18 mouse cellular contexts compared by ENCODE assay signal in genomic region chr10:60394936-60395335, GRCm38 (mm10). TPM values are rescaled to one million over a fixed set of nuclear protein-coding genes. Genes with fewer than 3 reads are reported as not detected.
A peak's percentile ranks its signal among the peaks of the same experiment; 100 is the strongest.
DNase-seq lines count a peak whose midpoint lies in the region; ATAC-seq and TF ChIP-seq lines count a peak whose summit lies in the region.
"Had no signal": no experiment of that assay in that cellular context is flagged by ENCODE, and none has a peak within 500 bp of the region (broad histone marks: within the 10 kb centered on the region; RNA-seq: fewer than 3 reads in every experiment).

No protein-coding gene starts in this region.

- 44% methylated on average over 7 of the region's 7 CpGs for whole genome bisulfite sequencing in hindbrain, embryonic 15.5 days
- 75% methylated on average over 7 of the region's 7 CpGs for WGBS in hindbrain, embryonic 12.5 days
- WGBS in lung, embryonic 14.5 days: 46% methylated on average over 7 of the region's 7 CpGs
- 90% methylated on average over 7 of the region's 7 CpGs for WGBS in limb, embryonic 10.5 days

- H3K9ac ChIP-seq in hindbrain, embryonic 15.5 days: no peak overlapping the region
- no peak overlapping the region for H3K9ac ChIP-seq in hindbrain, embryonic 12.5 days
- H3K9ac ChIP-seq in lung, embryonic 14.5 days: no peak overlapping the region
- H3K9ac ChIP-seq: neural tube, embryonic 12.5 days had no signal

- no peaks in the 10 kb centered on the region for H3K36me3 ChIP-seq in hindbrain, embryonic 15.5 days
- no peaks in the 10 kb centered on the region for H3K36me3 ChIP-seq in hindbrain, embryonic 12.5 days
- H3K36me3 ChIP-seq in lung, embryonic 14.5 days (ENCODE audit: insufficient read depth): no peaks in the 10 kb centered on the region
- no peaks in the 10 kb centered on the region for H3K36me3 ChIP-seq in limb, embryonic 10.5 days
- H3K36me3 ChIP-seq: neural tube, embryonic 12.5 days had no signal

- ATAC-seq in hindbrain, embryonic 15.5 days (ENCODE audit: low FRiP score, low read depth): no peak
- no peak for ATAC-seq in hindbrain, embryonic 12.5 days (ENCODE audit: low FRiP score)
- ATAC-seq in lung, embryonic 14.5 days (ENCODE audit: insufficient read depth): no peak

- TF ChIP-seq CTCF in lung, embryonic 14.5 days (IDR thresholded peaks at IDR 0.05; ENCODE audit: low read depth): no peak

- no peaks in the 10 kb centered on the region for H3K9me3 ChIP-seq in hindbrain, embryonic 15.5 days
- no peaks in the 10 kb centered on the region for H3K9me3 ChIP-seq in hindbrain, embryonic 12.5 days (replicated peaks)
- no peaks in the 10 kb centered on the region for H3K9me3 ChIP-seq in lung, embryonic 14.5 days (ENCODE audit: low read depth, low read length)
- no peaks in the 10 kb centered on the region for H3K9me3 ChIP-seq in limb, embryonic 10.5 days (replicated peaks)
- H3K9me3 ChIP-seq: neural tube, embryonic 12.5 days had no signal

- H3K27me3 ChIP-seq in hindbrain, embryonic 15.5 days: no peaks in the 10 kb centered on the region
- 0 out of 2 replicates have a peak, but pooled peaks cover 2% of the 10 kb centered on the region for H3K27me3 ChIP-seq in hindbrain, embryonic 12.5 days
- H3K27me3 ChIP-seq in lung, embryonic 14.5 days (ENCODE audit: insufficient read depth, low read length): no peaks in the 10 kb centered on the region
- no peaks in the 10 kb centered on the region for H3K27me3 ChIP-seq in limb, embryonic 10.5 days (ENCODE audit: low read depth, poor library complexity, severe bottlenecking)
- H3K27me3 ChIP-seq: neural tube, embryonic 12.5 days had no signal

- no peak overlapping the region for H3K4me2 ChIP-seq in hindbrain, embryonic 15.5 days
- no peak overlapping the region for H3K4me2 ChIP-seq in hindbrain, embryonic 12.5 days (replicated peaks)
- H3K4me2 ChIP-seq in lung, embryonic 14.5 days: no peak overlapping the region
- H3K4me2 ChIP-seq: liver, embryonic 11.5 days; neural tube, embryonic 12.5 days had no signal

- peak; percentile 59 for DNase-seq in lung, embryonic 14.5 days
- no peak for DNase-seq in lung, postnatal 4 days
- no peak for DNase-seq in limb, embryonic 10.5 days (ENCODE audit: low spot score)
- peak; percentile 54 for DNase-seq in right cerebral cortex, postnatal 14 days
- no peak for DNase-seq in MN1 (ENCODE audit: low spot score)
- DNase-seq: adrenal gland, postnatal 10 days; cerebellum, adult 11-12 months; cerebellum, postnatal 14 days; embryo, embryonic 11 days; gastrocnemius, postnatal 36 days; kidney, adult 18-20 months; lung, adult 18-20 months had no signal

- H3K27ac ChIP-seq in hindbrain, embryonic 15.5 days (replicated peaks): 0 out of 2 replicates have a peak overlapping the region, but pooled peaks have one; percentile 5
- no peak overlapping the region for H3K27ac ChIP-seq in hindbrain, embryonic 12.5 days
- no peak overlapping the region; the same call in 1 of the 2 replicates for H3K27ac ChIP-seq in lung, embryonic 14.5 days (ENCODE audit: low read depth)
- H3K27ac ChIP-seq in limb, embryonic 10.5 days: peak overlapping the region; percentile 26; the same call in 1 of the 2 replicates
- H3K27ac ChIP-seq: kidney, postnatal 0 days; neural tube, embryonic 12.5 days had no signal

- peaks cover 15% of the 10 kb centered on the region for H3K4me1 ChIP-seq in hindbrain, embryonic 15.5 days (replicated peaks)
- peaks cover 24% of the 10 kb centered on the region for H3K4me1 ChIP-seq in hindbrain, embryonic 12.5 days
- H3K4me1 ChIP-seq in lung, embryonic 14.5 days (ENCODE audit: insufficient read depth): peaks cover 7% of the 10 kb centered on the region; the same call in 1 of the 2 replicates
- H3K4me1 ChIP-seq in limb, embryonic 10.5 days: peaks cover 14% of the 10 kb centered on the region

- H3K4me3 ChIP-seq in hindbrain, embryonic 15.5 days: no peak overlapping the region
- H3K4me3 ChIP-seq in hindbrain, embryonic 12.5 days: no peak overlapping the region
- H3K4me3 ChIP-seq in lung, embryonic 14.5 days (ENCODE audit: low read depth, low read length): no peak overlapping the region
- no peak overlapping the region for H3K4me3 ChIP-seq in limb, embryonic 10.5 days
- H3K4me3 ChIP-seq: neural tube, embryonic 12.5 days had no signal

RNA-seq across cellular contexts. Expression of gene Gm17455, which starts 4.6 kb away (rescaled TPM):
- 11.7 and 16.8 TPM in 2 replicates for polyA plus RNA-seq in hindbrain, embryonic 15.5 days (2015; fragmentation: Nextera tagmentation; extraction: Ambion mirVana)
- 5.6 and 9.0 TPM in 2 replicates for polyA plus RNA-seq in hindbrain, embryonic 12.5 days (2016; fragmentation: Nextera tagmentation; extraction: Ambion mirVana)
- polyA plus RNA-seq in lung, embryonic 14.5 days (2014; fragmentation: Nextera tagmentation; extraction: Ambion mirVana): 0.74 and 1.2 TPM in 2 replicates
- 0.53 and 0.65 TPM in 2 replicates for polyA plus RNA-seq in limb, embryonic 10.5 days (2016; fragmentation: Nextera tagmentation; extraction: Ambion mirVana)
- polyA plus RNA-seq: C2C12 had no signal

RNA-seq across cellular contexts. Expression of gene Vsir, which starts 48.3 kb away (rescaled TPM):
- 2.5 and 3.2 TPM in 2 replicates for polyA plus RNA-seq in hindbrain, embryonic 15.5 days (2015; fragmentation: Nextera tagmentation; extraction: Ambion mirVana)
- polyA plus RNA-seq in hindbrain, embryonic 12.5 days (2016; fragmentation: Nextera tagmentation; extraction: Ambion mirVana): 1.9 and 2.9 TPM in 2 replicates
- polyA plus RNA-seq in lung, embryonic 14.5 days (2014; fragmentation: Nextera tagmentation; extraction: Ambion mirVana): 4.3 and 6.7 TPM in 2 replicates
- polyA plus RNA-seq in limb, embryonic 10.5 days (2016; fragmentation: Nextera tagmentation; extraction: Ambion mirVana): 1.1 and 2.0 TPM in 2 replicates

Comparison
In these comparisons a context has a peak if more than half of its experiments do, and no peak if none do; other contexts are left out.
1. H3K27ac ChIP-seq: peak in hindbrain, embryonic 15.5 days (single experiment) and limb, embryonic 10.5 days (single experiment); none in hindbrain, embryonic 12.5 days (single experiment) and lung, embryonic 14.5 days (single experiment).
2. DNase-seq: peak in lung, embryonic 14.5 days (single experiment) and right cerebral cortex, postnatal 14 days (single experiment); none in lung, postnatal 4 days (0 of 2), limb, embryonic 10.5 days (single experiment) and MN1 (single experiment).